Mouse (Mus musculus) E14TG2a.4 (cell line): Measurements from ENCODE around the gene Apoa4.

Experiments used
- CTCF ChIP-seq: conservative IDR thresholded peaks from 2 replicates; pipeline ENCODE4 v1.5.1; 2014; ENCODE audit warnings: low read length
- NANOG ChIP-seq: IDR thresholded peaks from 2 replicates; pipeline ENCODE4 v1.6.1; 2014; ENCODE audit warnings: borderline replicate concordance, low read length, mixed read lengths

GRCm38 (mm10) chr9:46227064-46227614 is 13.4 kb upstream of the Apoa4 start:
- TF ChIP-seq CTCF: no peak
- no peak for TF ChIP-seq NANOG
